Mouse (Mus musculus) cerebellum, adult 11-12 months (tissue): ENCODE measurements around the gene Tle2.

Experiments used
- DNase-seq: peaks from one replicate; pipeline ENCODE4 v3.0.0; 2022

Gene Tle2

DNA sequence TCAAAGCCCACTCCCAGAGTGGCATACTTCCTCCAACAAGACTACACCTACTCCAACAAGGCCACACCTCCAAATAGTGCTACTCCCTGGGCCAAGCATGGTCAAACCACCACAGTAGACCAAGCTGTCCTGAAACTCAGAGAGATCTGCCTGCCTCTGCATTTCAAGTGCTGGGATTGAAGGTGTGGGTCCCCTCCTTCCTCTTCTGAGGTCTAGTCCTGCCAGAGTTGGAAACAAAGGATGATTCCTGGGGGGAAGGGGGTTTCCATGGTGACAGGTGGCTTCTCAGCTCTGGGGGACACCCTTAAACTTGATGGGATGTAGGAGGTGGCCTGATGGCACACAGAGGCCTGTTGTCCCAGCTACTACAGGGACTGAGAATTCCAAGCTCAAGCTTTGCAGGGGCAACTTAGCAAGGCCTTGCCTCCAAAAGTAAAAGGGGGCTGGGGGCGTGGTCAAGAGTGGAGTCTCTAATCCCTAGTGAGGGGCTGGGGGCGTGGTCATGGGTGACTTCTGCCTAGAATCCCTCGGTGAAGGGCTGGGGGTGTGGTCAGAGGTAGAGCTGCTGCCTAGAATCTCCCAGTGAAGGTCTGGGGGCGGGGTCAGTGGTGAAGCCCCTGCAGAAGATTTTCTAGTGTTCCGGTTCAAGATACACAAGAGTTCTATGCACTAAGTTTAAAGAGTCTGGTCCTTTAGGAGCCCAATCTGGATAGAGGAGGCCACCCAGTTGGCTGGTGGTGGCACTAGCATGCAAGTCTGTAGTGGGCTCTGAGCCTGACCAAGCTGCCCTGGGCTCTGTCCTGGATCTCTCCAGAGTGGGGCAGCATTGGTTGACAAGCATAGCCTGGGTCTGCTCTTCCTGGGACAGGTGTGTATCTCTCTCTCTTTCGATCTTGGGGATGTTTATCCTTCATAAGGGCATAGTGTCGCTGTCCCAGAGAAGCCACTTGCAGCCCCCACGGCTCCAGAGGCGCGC is at the start of gene Tle2:
TSS of gene Tle2 (plus strand) at position 481 of the 976 bp plus-strand sequence.
- peak; percentile 80 for DNase-seq

DNA sequence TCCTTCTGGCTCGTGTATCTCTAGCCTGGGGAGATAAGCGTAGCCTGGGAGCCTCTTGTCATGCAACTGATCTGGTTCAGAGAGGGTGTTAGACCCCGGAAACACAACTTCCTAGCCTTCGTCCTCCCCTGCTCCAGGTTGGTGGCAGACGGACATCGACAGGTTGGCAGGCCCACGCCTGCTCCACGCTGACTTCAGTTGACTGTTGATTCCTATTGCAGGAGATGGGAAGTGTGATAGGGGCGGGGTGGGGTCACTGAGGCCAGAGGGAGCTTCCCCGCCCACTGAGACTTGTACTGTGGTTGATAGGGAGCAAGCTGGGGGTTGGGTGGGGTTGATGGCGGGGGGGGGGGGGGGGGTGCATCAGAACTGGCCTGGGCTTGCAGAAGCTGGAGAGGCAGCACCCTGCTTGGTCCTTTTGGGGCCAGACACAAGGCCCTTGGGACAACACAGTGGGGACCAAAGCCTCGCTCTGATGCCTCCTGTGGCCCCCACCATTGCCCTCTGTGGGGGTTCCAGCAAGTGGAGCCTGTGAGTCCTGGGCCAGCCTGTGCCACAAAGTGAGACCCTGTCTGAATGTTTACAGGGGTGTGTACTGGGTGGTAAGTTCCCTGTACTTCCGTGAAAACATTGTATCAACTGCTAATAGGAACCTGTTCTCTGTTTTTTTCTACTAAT is 49.2 kb upstream of the Tle2 start:
- no peak for DNase-seq

DNA sequence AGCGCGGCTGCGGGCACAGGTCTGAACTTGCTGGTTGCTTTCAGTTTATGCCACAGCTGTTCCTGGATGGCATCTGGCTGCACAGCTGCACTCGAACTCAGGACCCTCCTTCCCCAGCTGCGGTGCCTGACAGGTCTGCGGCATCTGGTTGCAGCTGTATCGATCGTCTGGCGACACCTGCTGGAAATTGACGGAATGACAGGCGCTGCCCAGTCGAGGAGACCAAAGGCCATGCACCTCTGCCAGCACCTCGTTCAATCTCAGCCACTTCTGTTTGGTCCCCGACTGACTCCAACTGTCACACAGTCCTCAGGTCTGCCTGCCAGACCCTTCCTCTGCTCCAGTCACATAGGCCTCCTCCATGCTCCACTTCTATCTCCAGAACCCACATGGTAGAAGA is 47.6 kb upstream of the Tle2 start:
- DNase-seq: no peak

DNA sequence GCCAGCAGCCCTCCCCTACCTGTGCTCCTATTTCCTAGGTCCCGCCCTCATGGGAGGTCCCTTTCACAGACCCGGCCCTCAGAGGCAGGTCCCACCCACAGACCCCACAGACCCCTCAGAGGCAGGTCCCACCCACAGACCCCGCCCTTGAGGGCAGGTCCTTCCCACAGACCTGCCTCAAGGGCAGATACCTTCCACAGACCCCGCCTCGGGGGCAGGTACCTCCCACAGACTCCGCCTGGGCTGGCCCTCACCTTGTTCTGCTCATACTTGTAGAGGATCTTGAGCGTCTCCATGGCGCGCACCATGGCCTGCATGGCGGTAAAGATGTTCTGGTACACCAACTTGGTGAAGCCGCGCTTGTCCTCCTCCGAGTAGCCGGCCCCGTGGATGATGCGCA is 39.5 kb upstream of the Tle2 start:
- no peak for DNase-seq

DNA sequence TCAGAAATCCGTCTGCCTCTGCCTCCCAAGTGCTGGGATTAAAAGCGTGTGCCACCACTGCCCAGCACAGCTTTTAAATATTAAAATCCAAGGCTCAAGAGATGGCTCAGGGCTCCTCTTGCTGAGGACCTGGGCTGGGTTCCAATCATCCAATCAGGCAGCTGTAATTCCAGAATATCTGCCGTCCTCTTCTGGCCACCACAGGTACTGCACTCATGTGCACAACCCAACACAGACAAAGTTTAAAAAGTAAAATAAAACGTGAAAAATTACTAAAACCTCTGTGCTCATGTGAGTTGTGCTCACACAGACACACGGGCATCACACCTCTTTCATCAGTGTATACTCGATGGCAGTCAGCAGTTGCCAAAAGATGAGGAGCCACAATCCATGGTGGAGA is 37.6 kb upstream of the Tle2 start:
- no peak for DNase-seq

DNA sequence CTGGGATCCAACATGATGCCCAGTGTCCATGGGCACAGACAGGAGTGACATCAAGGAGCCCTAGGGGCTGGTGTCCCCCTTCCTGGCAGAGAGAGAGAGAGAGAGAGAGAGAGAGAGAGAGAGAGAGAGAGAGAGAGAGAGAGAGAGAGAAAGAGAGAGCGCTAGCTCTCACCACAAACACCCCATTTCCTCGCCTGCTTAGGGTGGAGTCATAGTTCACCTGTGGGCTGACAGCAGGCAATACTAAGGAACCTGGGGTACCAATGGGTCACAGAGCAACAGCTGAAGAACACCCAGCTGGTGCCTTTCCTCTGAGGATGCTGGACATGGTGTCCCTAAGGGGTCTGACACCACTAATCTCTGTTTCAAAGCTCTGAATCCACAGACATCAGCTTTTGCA is 36.9 kb upstream of the Tle2 start:
- DNase-seq: no peak

DNA sequence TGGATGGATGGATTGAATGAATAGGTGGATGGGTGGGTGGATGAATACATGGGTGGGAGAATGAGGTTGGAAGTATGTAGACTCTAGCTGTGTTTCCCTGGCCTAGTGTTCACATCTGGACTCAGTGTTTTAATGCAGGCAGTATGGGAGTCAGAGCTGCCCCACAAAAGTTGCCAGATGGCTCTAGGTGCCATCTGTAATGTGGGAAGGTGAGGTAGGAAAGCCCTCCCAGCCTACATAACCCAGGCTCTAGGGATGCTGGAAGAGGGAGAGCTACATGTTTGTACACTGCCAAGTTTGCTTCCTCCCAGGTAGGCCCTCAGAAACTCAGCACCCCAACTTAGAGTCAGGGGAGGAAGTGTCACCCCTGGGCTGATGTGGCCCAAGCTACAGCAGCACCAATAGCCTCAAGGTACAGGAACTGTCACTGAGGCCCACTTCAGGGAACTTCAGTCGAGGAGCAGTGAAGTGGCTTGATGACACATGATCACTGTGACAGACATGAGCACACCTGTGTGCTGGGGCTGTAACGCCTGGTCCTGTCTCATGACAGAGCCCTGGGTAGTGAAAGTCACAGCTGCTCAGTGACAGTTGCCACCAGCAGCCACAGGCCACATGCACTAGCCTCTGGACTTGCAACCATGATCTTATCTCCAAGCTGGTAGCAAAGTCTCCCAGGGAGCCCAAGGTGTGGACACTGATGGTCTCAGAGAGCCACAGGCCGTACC is 35.9 kb upstream of the Tle2 start:
- no peak for DNase-seq

DNA sequence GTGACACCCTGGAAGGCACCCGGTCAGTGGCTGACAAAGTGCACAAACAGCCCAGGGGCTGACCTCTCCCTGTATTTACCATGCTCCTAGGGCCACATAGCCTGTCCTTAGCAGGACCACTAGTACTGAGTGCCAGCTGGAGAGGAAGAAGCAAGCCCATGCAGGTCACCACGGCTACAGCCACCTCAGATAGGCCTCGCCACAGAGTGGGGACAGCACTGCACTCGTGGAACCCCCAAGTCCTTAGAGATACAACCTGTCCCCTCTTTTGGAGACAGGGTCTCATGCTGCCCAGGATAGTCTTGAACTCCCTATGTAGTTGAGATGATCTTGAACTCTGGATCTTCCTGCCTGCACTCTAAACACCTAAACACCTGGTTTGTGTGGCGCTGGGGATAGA is 33.0 kb upstream of the Tle2 start:
- DNase-seq: no peak

DNA sequence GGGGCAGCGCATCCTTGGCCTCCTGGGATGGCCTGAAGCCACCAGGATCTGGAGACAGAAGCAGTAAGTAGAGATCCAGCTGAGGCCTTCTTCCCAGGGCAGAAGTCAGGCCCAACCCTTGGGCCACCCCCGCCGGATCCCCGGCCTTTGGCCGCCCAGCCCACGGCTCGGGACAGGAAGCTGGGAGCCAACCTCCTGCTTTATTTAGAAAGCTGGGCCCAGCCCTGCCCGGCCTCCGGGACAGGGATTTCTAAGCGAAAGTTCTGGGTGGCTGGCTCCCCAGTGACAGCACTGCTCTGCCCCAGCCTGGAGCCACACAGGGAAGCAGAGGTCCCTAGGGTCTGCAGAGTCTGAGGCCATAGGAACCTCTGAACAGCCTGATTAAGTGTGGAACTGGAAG is 32.6 kb upstream of the Tle2 start:
- DNase-seq: no peak

DNA sequence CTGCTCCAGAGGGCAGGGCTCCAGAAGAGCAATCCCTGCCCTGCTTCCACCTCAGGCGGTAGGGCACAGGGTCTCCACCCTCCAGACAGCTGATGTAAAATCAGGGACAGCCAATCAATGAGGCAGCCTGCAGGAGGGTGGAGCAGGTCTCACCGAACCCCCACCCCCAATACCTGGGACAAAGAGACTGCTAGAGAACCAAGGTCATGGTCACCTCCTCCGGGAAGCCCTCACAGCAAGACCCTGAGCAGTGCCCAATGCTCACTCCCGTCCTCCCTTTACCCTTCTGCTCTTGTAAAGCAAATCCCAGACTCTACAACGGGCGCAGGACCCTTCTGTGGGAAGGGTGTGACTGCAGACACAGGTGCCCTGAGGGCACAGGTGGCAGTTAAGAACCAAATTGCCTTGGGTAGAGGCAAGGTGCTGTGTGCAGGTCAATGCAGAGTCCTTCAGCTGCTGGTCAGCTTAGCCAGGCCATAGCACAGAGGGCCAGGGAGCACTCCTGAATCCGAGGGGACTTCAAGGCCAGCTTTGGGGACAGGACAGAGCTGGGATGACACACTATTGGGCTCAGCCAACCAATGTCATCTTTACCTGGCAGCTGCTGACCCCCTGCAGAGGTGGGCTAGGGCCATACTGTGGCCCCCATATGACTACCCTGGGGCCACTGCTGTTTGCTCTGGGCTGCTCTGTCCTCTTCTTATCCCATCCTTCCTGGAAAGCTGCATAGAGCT is 31.5 kb upstream of the Tle2 start:
- DNase-seq: no peak

DNA sequence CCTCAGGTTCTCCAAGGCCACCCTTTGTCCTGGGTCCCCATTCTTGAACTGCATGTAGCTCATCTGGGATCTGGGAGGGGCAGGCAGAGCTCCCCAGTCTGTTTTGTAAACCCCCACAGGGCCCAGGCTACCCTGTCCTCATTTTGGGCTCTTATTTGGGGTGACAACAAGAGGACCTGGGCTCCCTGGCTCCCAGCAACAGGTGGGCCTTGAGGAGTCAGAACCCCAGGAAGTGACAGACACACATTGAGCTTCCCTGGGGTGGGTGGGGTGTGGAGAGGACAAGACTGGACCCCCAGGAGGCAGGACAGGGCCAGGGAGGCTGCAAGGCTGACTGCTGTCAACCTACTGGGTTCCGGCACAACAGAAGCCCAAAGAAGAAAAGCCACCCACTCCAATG is 30.7 kb upstream of the Tle2 start:
- peak; percentile 74 for DNase-seq

DNA sequence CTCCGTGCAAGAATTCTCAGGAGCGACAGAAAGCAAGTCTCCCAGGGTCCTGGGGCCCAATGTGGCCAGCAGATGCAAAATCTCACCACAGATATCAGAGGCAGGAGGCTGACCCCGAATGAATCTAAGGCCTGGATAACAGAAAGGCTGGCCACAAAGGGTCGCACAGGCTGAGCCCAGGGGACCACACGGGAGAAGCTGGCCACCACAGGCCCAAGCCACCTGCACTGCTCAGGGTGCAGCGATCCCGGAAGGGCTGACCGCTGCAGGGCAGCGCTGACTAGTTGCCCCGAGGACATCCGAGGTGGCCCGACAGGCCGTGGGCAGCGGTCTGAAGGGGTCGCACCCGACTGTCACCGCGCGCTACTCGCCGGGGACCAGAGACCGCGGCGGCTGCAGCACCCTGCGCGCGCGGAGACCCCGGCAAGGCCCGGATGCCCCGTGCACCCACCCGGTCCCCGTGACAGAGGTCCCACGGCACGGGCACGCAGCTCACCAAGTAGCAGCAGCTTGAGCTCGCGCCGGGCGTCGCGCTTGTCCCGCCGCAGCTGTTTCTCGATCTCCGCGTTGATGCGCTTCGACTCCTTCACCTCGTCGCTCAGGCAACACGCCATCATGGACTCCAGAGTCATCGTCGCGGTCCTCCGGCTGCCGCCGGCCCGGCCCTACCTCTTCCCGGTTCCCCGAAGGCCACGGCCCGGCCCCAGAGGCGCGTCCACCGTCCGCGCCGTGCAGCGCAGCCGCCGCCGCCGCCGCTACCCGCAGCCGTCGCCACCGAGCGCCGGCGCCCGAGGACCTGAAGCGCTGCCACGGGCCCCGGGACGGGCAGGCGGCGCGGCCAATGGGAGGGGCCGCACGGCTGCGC is 29.8 kb upstream of the Tle2 start:
- no peak for DNase-seq

DNA sequence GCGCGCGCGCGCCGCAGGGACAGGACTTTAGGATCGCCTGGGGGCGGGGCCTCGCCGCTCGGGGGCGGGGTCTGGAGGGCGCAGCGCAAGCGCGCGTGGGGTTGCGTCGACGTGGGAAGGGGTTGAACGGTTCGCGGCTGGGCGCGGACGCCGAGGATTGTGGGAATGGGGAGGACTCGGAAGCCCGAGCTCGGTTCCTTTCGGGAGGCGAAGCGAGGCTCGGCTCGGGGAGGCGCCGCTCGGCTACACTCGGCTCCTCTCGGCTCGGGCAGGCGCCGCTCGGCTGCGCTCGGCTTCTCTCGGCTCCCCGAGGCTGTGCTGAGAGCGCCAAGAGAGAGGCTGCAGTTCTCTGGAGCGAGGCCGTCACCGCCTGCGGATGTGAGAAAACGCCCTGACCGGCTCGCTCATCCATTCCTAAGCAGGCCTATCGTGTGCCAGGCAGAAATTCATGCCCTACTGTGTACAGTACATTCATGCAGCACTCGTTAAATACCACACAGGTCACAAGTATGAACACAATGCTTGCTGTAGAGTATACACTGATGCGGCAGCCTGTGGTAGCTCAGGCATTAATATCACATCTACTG is 29.1 kb upstream of the Tle2 start, which contains the start of gene Gna11:
TSS of gene Gna11 (minus strand) at position 30 of the 587 bp plus-strand sequence.
- peak; percentile 100 for DNase-seq

DNA sequence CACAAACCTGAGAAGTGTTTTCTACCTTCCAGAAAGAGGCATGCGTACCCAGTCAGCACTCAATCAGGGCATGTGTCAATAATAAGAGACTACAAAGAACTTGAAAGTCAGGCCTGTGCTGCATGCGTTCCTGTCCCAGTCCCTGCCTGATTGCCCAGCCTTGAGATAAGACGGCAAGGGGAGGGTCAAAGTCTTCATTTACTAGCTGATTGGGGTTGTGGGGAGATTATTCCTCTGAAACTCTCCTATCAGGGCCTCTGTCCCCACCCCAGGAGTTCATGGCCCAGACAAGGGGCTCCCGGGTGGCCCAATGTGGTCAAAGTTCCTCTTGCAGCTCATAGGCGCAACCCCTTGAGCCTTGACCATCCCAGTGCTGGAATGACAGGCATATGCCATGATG is 28.0 kb upstream of the Tle2 start:
- DNase-seq: no peak

DNA sequence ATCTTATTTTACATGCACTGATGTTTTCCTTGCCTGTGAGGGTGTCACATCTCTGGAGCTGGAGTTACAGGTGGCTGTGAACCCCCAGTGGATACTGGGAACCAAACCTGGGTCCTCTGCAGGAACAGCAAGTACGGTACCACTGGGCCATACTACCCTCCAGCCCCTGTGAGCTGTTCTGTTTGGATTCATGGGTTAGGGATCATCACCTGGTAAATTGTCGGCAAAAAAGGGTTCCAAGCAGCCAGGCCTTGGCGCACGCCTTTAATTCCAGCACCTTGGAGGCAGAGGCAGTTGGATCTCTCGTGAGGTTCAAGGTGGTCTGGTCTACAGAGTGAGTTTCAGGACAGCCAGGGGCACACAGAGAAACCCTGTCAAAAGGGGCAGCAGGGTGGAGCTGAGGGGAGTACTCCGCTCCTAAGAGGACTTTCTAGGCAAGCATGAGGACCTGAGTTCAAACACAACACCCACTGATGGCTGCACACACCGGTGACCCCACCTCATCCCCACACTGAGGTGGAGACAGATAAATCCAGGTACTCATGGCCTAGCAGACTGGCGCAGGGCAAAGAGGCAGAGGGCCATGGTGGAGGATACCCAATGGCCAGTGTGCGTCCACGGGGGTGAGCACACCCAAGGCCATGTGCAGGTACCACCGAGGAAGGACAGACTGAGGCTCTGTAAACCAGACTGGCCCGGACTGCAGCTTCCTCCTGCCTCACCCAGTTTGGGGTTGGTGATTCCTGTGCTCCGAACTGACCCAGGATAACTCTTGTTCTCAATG is 27.4 kb upstream of the Tle2 start:
- no peak for DNase-seq

DNA sequence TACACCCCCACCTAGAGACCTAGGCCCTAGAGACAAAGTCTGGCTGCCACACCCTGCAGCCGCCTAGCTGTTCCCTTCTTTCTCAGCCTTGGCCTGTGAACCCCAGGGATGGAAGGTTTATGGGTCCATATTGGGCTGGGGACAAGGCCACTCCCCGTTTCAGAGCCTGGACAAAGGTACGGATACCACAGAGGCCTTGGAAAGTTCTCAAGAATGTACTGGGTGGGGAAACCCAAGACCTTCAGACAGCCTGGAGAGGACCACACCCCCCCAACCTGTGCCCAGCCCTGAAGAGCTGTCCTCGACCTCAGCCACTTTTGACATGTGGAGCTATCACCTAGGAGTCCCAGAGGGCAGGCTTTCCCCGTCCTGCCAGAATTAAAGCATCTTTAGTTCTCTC is 25.4 kb upstream of the Tle2 start:
- no peak for DNase-seq

DNA sequence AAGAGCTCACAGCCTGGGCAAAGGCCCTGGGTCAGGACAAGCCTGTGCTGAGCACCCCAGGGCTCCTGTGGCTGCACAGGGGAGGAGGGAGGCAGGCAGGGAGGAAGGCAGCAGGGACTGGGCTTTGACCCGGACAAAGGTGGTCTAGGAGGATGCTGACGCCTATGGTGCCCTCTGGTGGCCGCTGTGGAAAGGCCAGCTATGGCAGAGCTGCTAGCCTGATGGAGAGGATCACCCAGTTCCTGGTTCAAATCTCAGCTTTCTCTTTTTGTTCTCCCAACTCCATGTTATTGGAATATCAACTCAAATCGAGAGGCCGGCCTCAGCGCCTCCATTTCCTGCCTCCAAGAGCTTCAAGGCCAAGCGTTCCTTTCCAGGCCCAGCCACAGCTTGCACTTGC is 24.1 kb upstream of the Tle2 start:
- DNase-seq: peak; percentile 58

DNA sequence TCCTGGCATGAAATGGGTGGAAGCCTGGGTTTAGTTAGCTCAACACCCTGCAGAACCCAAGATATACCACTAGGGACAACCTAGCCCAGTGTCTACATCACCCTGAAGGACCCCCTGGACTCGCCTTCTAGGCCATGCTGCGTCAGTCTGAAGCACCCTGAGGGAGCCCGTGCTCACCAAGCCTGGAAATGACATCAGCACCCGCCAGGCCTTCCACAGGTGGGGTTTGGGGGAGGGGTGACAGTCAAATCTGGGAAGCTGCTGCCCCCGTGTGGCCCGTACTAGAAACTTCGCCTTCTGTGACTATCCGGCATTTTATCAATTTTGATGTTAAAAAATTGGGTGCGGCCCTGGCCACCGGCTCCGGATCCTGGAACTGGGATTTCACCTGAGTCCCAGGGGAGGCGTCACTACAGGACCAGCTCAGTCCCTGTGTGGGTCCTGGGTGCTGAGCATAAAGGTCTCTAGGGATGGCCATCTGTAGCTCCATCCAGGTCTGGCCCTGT is 22.7 kb upstream of the Tle2 start:
- peak; percentile 83 for DNase-seq

DNA sequence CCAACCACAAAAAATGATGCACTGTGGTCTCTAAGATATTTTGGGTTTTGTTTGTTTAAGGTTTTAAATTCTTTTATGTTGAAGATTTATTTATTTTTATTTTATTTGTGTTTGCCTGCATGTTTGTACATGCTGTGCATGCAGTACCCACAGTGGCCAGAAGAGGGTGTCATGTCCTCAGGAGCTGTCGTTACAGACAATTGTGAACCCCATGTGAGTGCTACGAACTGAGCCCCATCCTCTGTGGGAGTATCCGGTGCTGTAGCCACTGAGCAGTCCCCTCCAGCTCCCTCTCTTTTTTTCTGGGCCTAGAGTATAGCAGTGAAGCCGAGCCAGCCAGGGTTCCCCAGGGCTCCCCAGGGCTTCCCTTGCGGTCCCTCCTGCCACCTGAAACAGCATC is 21.1 kb upstream of the Tle2 start:
- DNase-seq: peak; percentile 47
